Mouse (Mus musculus) NIH3T3 (cell line): ENCODE measurements around the gene Rab11a.

Experiments used
- DNase-seq: peaks from one replicate; pipeline ENCODE4 v3.0.0-alpha.2; 2012; ENCODE audit warnings: low read depth

Rab11a gene

GRCm38 (mm10) chr9:64737406-64738201 lies at the start of gene Rab11a:
Rab11a (minus strand) TSS chr9:64737758.
- peak; percentile 94 for DNase-seq

- DNase-seq, result no peak
These were observed 48.8 kb upstream of the Rab11a start for GRCm38 (mm10) chr9:64786216-64786905.

- DNase-seq, result peak; percentile 92
These were observed 47.3 kb upstream of the Rab11a start for GRCm38 (mm10) chr9:64784841-64785240.

GRCm38 (mm10) chr9:64783511-64783910 lies 46.0 kb upstream of the Rab11a start:
- DNase-seq, result no peak

- DNase-seq, result peak; percentile 68
These were observed 42.1 kb upstream of the Rab11a start for GRCm38 (mm10) chr9:64779628-64780027.

GRCm38 (mm10) chr9:64778151-64778550 lies 40.6 kb upstream of the Rab11a start:
- DNase-seq, result peak; percentile 37

- peak; percentile 96 for DNase-seq
These were observed 40.0 kb upstream of the Rab11a start for GRCm38 (mm10) chr9:64777441-64777987.

- peak; percentile 41 for DNase-seq
These were observed 37.9 kb upstream of the Rab11a start for GRCm38 (mm10) chr9:64775491-64775890.

GRCm38 (mm10) chr9:64774883-64775282 lies 37.3 kb upstream of the Rab11a start:
- no peak for DNase-seq

- DNase-seq, result no peak
These were observed 36.9 kb upstream of the Rab11a start for GRCm38 (mm10) chr9:64774411-64774811.

- DNase-seq, result peak; percentile 55
These were observed 36.4 kb upstream of the Rab11a start for GRCm38 (mm10) chr9:64773936-64774335.

- DNase-seq, result no peak
These were observed 35.7 kb upstream of the Rab11a start for GRCm38 (mm10) chr9:64773254-64773653.

GRCm38 (mm10) chr9:64771236-64771635 lies 33.7 kb upstream of the Rab11a start:
- no peak for DNase-seq

GRCm38 (mm10) chr9:64770411-64770849 lies 32.9 kb upstream of the Rab11a start:
- DNase-seq, result no peak

- no peak for DNase-seq
These were observed 32.4 kb upstream of the Rab11a start for GRCm38 (mm10) chr9:64769911-64770310.

GRCm38 (mm10) chr9:64769066-64769695 lies 31.6 kb upstream of the Rab11a start:
- DNase-seq, result peak; percentile 72

GRCm38 (mm10) chr9:64767796-64768195 lies 30.2 kb upstream of the Rab11a start:
- no peak for DNase-seq

GRCm38 (mm10) chr9:64766136-64766535 lies 28.6 kb upstream of the Rab11a start:
- no peak for DNase-seq

- DNase-seq, result no peak
These were observed 27.3 kb upstream of the Rab11a start for GRCm38 (mm10) chr9:64764824-64765223.

- DNase-seq, result no peak
These were observed 20.5 kb upstream of the Rab11a start for GRCm38 (mm10) chr9:64758052-64758451.

- DNase-seq, result no peak
These were observed 15.0 kb upstream of the Rab11a start for GRCm38 (mm10) chr9:64752575-64752974.

GRCm38 (mm10) chr9:64749314-64749713 lies 11.8 kb upstream of the Rab11a start:
- DNase-seq, result no peak
